Mouse (Mus musculus): ENCODE results near the gene Nrxn1. TPM values are rescaled to one million over a fixed set of nuclear protein-coding genes. Genes with fewer than 3 reads are reported as not detected.
A peak's percentile ranks its signal among the peaks of the same experiment; 100 is the strongest.

The Nrxn1 gene
- 12.2 and 15.0 TPM in 2 replicates for polyA plus RNA-seq (2015; fragmentation: Nextera tagmentation; extraction: Ambion mirVana)

DNA sequence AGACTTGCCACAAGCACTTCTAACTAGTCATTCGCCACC, at the start of gene Nrxn1:
Nrxn1 (minus strand) TSS at position 30 of the 39 bp plus-strand sequence.
- peaks cover 7% of the 10 kb centered on the region for H3K9me3 ChIP-seq
- no peaks in the 10 kb centered on the region for H3K4me1 ChIP-seq
- ATAC-seq (ENCODE audit: low FRiP score, low read depth): no peak
- peaks cover 8% of the 10 kb centered on the region for H3K27me3 ChIP-seq
- H3K36me3 ChIP-seq: no peaks in the 10 kb centered on the region
- WGBS: no CpG with 5 or more reads among the region's 1 CpGs
- no peak within 1 kb of the TSS for H3K9ac ChIP-seq
- peak within 1 kb of the TSS; percentile 57 for H3K4me2 ChIP-seq (replicated peaks)
- peak within 1 kb of the TSS; percentile 27 for H3K4me3 ChIP-seq
- no peak within 1 kb of the TSS for H3K27ac ChIP-seq

- Histone ChIP-seq H3K9ac (no peak overlapping the region), H3K4me2 (replicated peaks) (no peak overlapping the region), H3K27ac (no peak overlapping the region), H3K27me3 (no peaks in the 10 kb centered on the region), H3K4me1 (no peaks in the 10 kb centered on the region), H3K9me3 (no peaks in the 10 kb centered on the region), H3K36me3 (no peaks in the 10 kb centered on the region), H3K4me3 (no peak overlapping the region)
- 79% methylated on average over 3 of the region's 3 CpGs for WGBS
- no peak for ATAC-seq (ENCODE audit: low FRiP score, low read depth)
Measured at GRCm38 (mm10) chr17:91136859-91137258, 44.0 kb upstream of the Nrxn1 start.

- 78% methylated on average over 3 of the region's 3 CpGs for WGBS
- H3K27ac ChIP-seq: no peak overlapping the region
- H3K27me3 ChIP-seq: no peaks in the 10 kb centered on the region
- no peaks in the 10 kb centered on the region for H3K4me1 ChIP-seq
- no peak for ATAC-seq (ENCODE audit: low FRiP score, low read depth)
- H3K9ac ChIP-seq: no peak overlapping the region
- H3K4me2 ChIP-seq (replicated peaks): no peak overlapping the region
- no peaks in the 10 kb centered on the region for H3K36me3 ChIP-seq
- no peaks in the 10 kb centered on the region for H3K9me3 ChIP-seq
- H3K4me3 ChIP-seq: no peak overlapping the region
Measured at GRCm38 (mm10) chr17:91112880-91113628, 20.2 kb upstream of the Nrxn1 start.

DNA sequence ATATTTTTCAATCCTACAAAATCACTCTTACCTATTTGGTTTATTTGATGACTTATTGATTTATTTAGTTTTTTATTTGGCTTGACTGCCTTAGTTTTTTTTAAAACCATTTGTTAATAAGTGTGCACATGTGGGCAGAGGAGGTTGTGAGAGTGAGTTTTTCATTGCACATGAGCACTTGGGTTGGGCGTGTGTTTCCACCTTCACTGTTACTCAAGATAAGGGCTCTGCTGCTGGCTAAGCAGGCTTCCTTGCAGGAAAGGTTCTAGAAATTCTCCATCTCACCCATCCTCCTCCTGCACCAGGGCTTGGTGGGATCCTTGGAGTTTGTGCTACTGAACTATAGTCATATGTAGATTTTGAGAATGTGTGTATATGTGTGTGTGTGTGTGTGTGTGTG, 19.2 kb upstream of the Nrxn1 start:
- no peaks in the 10 kb centered on the region for H3K4me1 ChIP-seq
- H3K9me3 ChIP-seq: no peaks in the 10 kb centered on the region
- H3K9ac ChIP-seq: no peak overlapping the region
- WGBS: 89% methylated on average over 1 of the region's 1 CpGs
- no peaks in the 10 kb centered on the region for H3K36me3 ChIP-seq
- H3K4me3 ChIP-seq: no peak overlapping the region
- ATAC-seq (ENCODE audit: low FRiP score, low read depth): no peak
- H3K27me3 ChIP-seq: no peaks in the 10 kb centered on the region
- no peak overlapping the region for H3K27ac ChIP-seq
- H3K4me2 ChIP-seq (replicated peaks): no peak overlapping the region

DNA sequence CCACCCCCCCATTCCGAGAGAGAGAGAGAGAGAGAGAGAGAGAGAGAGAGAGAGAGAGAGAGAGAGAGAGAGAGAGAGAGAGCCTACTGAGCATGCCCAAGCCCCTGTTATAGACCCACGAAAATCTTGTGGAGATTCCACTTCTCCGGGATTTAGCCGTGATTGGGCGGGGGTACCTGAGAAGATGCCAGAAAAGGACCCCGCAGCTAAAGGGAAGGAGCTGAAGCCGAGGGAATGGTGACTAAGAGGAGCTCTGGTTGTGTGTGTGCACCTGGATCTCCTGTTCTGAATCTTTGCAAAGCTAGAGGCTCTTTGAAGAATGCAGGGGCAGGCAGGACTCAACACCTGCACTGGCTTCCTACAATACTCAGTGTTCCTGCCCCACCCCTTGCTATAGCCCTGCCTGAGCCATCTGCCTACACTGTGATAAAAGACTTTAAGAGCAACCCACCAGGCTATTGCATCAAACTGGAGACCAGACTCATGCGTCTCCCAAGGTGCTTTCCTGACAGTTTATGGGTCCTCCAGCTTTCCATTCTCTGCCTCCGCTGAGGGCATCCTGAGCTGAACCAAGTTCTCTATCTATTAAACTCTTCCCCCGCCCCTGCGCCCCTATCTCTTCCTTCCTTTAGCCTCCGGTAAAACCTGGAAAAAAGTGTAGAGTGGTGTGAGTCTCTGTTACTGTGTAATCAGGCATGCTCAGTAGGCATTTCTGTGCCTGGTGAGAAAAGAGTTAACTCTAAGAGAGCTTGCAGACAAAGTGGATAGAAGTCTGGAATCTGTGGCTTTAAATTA, 407 bp upstream of the Nrxn1 start:
- Histone ChIP-seq H3K27me3 (peaks cover 4% of the 10 kb centered on the region), H3K9ac (no peak overlapping the region), H3K4me2 (replicated peaks) (peak overlapping the region; percentile 57; the same call in 1 of the 2 replicates), H3K27ac (no peak overlapping the region), H3K4me3 (no peak overlapping the region), H3K9me3 (peaks cover 3% of the 10 kb centered on the region; the same call in 1 of the 2 replicates), H3K36me3 (no peaks in the 10 kb centered on the region), H3K4me1 (no peaks in the 10 kb centered on the region)
- ATAC-seq (ENCODE audit: low FRiP score, low read depth): no peak
- 33% methylated on average over 12 of the region's 12 CpGs for WGBS

DNA sequence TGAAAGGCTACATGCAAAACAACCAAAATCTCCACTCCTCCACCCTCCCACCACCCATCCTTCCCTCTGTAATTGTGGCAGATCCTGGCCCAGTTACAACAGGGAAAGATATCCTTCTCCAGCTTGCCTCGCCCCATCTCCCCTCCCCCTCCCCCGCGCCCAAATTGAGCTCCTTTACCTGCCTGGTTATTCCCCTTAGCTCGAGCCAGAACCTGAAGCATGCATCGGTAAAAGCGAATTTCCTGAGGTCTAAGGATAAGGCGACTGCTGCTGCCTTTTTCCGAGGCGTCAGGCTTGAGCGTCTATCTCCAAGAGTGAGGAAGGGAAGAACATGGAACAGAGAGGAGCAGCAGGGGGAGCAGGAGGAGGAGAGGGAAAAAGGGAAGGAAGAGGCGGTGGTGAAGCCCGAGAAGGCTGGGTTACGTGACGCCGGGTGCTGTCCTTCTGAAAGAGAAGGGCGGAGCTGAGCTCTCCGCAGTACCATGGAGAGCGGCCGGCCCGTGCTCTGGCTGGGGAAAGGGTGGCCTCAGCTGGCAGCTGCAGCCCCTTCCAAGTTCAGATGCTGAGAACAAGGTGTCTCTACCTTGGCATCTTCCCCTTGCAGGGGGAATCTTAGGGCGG, 340 bp downstream of the Nrxn1 start:
- 2% methylated on average over 21 of the region's 21 CpGs for WGBS
- peaks cover 10% of the 10 kb centered on the region for H3K9me3 ChIP-seq

DNA sequence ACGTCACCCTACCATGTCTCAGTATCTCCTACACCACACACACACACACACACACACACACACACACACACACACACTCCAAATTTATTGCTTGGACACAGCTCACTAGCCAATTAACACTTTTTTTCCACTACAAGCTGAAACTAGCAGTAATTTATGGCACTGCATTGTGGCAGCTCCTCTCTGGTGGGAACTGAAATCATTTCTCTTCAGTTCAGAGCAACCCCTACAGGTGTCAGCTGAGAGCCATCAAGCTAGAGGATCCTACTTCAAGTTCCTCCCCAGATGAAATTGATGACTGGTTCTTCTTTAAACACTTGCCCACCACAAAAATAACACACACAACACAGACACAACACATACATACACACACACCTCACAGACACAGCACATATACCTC, 2.2 kb downstream of the Nrxn1 start:
- Histone ChIP-seq H3K9me3 (peaks cover 12% of the 10 kb centered on the region), H3K27me3 (peaks cover 12% of the 10 kb centered on the region), H3K4me2 (replicated peaks) (no peak overlapping the region), H3K4me1 (no peaks in the 10 kb centered on the region), H3K4me3 (no peak overlapping the region), H3K27ac (no peak overlapping the region), H3K36me3 (no peaks in the 10 kb centered on the region), H3K9ac (no peak overlapping the region)
- no peak for ATAC-seq (ENCODE audit: low FRiP score, low read depth)
- WGBS: 52% methylated on average over 1 of the region's 1 CpGs

More for the DNA sequence above, 340 bp downstream of the Nrxn1 start:
- H3K27me3 ChIP-seq: peaks cover 11% of the 10 kb centered on the region
- H3K4me1 ChIP-seq: no peaks in the 10 kb centered on the region
- H3K4me3 ChIP-seq: peak overlapping the region; percentile 27
- H3K4me2 ChIP-seq (replicated peaks): peak overlapping the region; percentile 57
- no peaks in the 10 kb centered on the region for H3K36me3 ChIP-seq
- ATAC-seq (ENCODE audit: low FRiP score, low read depth): peak; percentile 92
- no peak overlapping the region for H3K9ac ChIP-seq
- H3K27ac ChIP-seq: no peak overlapping the region

DNA sequence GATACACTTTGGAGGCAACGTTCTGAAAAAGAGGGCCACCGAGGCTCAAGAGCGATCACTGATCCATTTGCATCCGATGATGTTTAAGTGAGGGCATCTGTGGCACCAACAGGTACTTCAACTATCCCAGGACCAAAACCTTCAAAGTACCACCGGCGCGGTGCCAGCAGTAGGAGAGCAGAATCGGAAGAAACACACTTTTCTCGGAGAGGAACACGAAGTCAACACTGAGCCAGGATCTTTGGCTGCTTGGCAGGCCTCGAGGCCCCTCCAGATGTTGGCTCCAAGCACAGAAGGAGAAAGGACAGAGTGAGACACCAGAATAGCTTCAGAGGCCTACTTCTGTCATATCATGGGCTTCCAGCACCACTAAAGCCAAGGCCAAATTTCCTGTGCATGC, 3.9 kb downstream of the Nrxn1 start:
- Histone ChIP-seq H3K9me3 (peaks cover 12% of the 10 kb centered on the region), H3K27me3 (peaks cover 12% of the 10 kb centered on the region), H3K9ac (no peak overlapping the region), H3K4me3 (no peak overlapping the region), H3K4me2 (replicated peaks) (no peak overlapping the region), H3K27ac (no peak overlapping the region), H3K36me3 (no peaks in the 10 kb centered on the region), H3K4me1 (no peaks in the 10 kb centered on the region)
- no peak for ATAC-seq (ENCODE audit: low FRiP score, low read depth)
- WGBS: 81% methylated on average over 11 of the region's 11 CpGs

- Histone ChIP-seq H3K4me2 (replicated peaks) (peak overlapping the region; percentile 14; the same call in 1 of the 2 replicates), H3K27me3 (peaks cover 12% of the 10 kb centered on the region), H3K9ac (no peak overlapping the region), H3K4me1 (no peaks in the 10 kb centered on the region), H3K9me3 (peaks cover 12% of the 10 kb centered on the region), H3K36me3 (no peaks in the 10 kb centered on the region), H3K27ac (no peak overlapping the region), H3K4me3 (0 out of 2 replicates have a peak overlapping the region, but pooled peaks have one; percentile 2)
- no peak for ATAC-seq (ENCODE audit: low FRiP score, low read depth)
- WGBS: 70% methylated on average over 82 of the region's 82 CpGs
Measured at GRCm38 (mm10) chr17:91088037-91088715, 4.7 kb downstream of the Nrxn1 start.

DNA sequence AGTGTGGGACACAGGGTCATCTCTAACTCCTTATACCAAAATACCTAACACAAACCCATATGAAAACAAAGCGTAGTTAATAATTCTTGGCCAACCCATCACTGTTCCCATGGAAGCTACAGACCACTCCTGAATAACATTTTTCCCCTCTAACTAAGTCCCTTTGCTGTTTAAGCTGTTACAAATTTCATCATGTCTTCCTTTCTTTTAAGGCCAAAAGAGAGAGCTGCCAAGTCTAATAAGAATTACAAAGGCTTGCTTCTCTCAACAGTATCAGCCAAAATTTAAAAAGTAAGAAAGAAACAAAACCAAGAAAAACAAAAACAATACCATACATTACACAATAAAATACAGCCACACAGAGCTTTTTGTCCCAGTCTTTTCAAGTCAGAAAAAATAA, 6.5 kb downstream of the Nrxn1 start:
- Histone ChIP-seq H3K9me3 (peaks cover 12% of the 10 kb centered on the region), H3K27me3 (peaks cover 12% of the 10 kb centered on the region), H3K27ac (no peak overlapping the region), H3K4me2 (replicated peaks) (no peak overlapping the region), H3K4me3 (no peak overlapping the region), H3K9ac (no peak overlapping the region), H3K4me1 (no peaks in the 10 kb centered on the region), H3K36me3 (no peaks in the 10 kb centered on the region)
- ATAC-seq (ENCODE audit: low FRiP score, low read depth): no peak
- WGBS: 92% methylated on average over 1 of the region's 1 CpGs

DNA sequence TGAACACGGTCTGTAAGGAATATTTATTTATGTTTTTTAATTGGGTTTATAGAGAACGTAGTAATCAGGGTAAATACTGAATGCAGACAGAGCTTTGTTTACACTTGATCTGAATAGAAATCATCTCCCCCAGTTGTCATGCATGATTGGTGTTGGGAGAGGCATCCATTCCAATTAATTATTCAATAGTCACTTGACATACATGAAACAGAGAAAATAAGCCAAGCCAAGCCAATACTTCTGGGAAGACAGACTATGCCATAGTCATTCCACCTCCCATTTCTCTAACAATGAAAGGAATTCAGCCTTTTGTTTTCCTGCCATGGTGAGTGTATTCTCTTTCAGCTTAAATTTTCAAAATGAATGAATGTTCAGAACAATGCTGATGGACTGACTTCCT, 7.5 kb downstream of the Nrxn1 start:
- H3K4me2 ChIP-seq (replicated peaks): no peak overlapping the region
- 90% methylated on average over 2 of the region's 2 CpGs for WGBS

GRCm38 (mm10) chr17:91079096-91079495, 13.8 kb downstream of the Nrxn1 start:
- Histone ChIP-seq H3K4me1 (no peaks in the 10 kb centered on the region), H3K27me3 (no peaks in the 10 kb centered on the region), H3K36me3 (no peaks in the 10 kb centered on the region), H3K27ac (no peak overlapping the region), H3K4me3 (no peak overlapping the region), H3K4me2 (replicated peaks) (no peak overlapping the region), H3K9ac (no peak overlapping the region), H3K9me3 (no peaks in the 10 kb centered on the region)
- no peak for ATAC-seq (ENCODE audit: low FRiP score, low read depth)

More for the DNA sequence above, 7.5 kb downstream of the Nrxn1 start:
- Histone ChIP-seq H3K4me3 (no peak overlapping the region), H3K36me3 (no peaks in the 10 kb centered on the region), H3K27me3 (peaks cover 12% of the 10 kb centered on the region), H3K27ac (no peak overlapping the region), H3K9ac (no peak overlapping the region), H3K4me1 (no peaks in the 10 kb centered on the region), H3K9me3 (peaks cover 12% of the 10 kb centered on the region)
- no peak for ATAC-seq (ENCODE audit: low FRiP score, low read depth)
